Mouse (Mus musculus): ENCODE data around the gene Ankrd33b.

DNA sequence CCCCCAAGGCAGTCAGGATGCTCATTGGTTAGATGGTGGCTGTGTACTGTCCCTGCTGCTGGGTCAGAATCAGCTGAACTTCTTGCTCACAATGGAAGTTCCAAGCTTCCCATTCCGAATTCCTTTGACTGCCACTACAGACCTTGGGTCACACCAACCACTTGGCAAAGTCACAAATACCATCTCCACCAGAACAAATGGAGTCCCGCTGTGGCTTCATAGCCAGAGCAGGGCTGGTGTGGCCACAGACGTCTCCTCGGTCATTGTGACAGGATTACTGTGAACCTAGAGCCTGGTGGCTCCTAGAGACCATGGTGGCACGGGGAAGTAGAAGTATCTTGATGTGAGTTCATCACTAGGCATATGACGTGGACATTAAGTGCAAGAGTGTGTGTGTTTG, 99.4 kb downstream of the Ankrd33b start:
- no peak for TF ChIP-seq POLR2A (IDR thresholded peaks at IDR 0.05; ENCODE audit: control insufficient read depth, extremely low read depth, insufficient read depth, low read length, poor library complexity)
- TF ChIP-seq CTCF (IDR thresholded peaks at IDR 0.05; ENCODE audit: borderline replicate concordance, control insufficient read depth, extremely low read depth, insufficient read depth, low read length, poor library complexity): no peak
